Mouse (Mus musculus) megakaryocyte-erythroid progenitor cell, adult 5 weeks (primary cell): ENCODE measurements around the gene Psmc3. TPM values are rescaled to one million over a fixed set of nuclear protein-coding genes. Genes with fewer than 3 reads are reported as not detected.

Experiments used
- polyA plus RNA-seq: library from polyadenylated mRNA; stranded (reverse); fragments of >175 nt; gene quantifications from 2 replicates; pipeline ENCODE4 v1.2.3, GENCODE M21; 2012

Gene Psmc3
- 156 and 164 TPM in 2 replicates for polyA plus RNA-seq

GRCm38 (mm10) chr2:91053934-91054382, at the start of gene Psmc3:
Gene Psmc3 (plus strand): TSS chr2:91054009.

GRCm38 (mm10) chr2:91035385-91035784, 18.4 kb upstream of the Psmc3 start, which contains the start of gene Rapsn:
Gene Rapsn (plus strand): TSS chr2:91035620.

DNA sequence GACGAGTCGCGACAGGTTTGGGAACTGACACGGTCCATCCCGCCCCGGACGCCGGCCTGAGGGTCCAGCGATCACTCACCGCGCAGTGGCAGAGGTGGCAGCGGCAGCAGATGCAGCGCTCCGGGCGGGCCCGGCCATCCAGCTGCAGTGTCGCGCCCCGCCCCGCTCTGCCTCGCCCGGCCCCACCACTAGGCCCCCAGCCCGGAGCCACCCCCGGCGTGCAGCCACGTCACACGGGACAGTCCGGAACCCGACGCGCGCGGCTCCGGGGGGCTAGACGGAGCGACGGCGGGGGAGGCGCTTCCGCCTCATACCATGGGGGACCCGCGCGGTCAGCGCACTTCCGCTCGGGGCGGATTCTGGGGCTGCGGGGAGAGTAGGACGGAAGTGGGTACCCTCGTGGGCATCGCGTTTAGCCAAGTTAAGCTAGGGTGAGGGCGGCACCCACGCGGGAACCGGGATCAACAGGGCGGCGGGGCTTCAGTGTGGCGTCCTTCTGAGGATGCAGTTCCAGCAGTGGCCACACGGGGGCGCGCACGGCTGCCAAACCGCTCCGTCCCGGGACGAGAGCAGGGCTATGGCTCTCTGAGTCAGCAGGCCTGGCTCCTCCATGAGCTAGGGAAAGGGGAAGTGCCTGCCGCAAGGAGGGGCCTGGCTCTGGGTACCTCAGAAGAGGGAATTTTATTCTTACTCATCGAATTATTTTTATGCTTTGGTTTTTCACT, 16.4 kb downstream of the Psmc3 start, which contains the start of gene Slc39a13:
Gene Slc39a13, minus strand, starts transcription at position 342 of the 725 bp plus-strand sequence.

GRCm38 (mm10) chr2:91081775-91082695, 28.2 kb downstream of the Psmc3 start, which contains the start of gene Spi1:
Gene Spi1 (plus strand): TSS chr2:91082390.

Other genes with a start within 250 kb of the Psmc3 start
- gene Mtch2, start 206.9 kb upstream of the Psmc3 start, polyA plus RNA-seq, result 10.5 and 11.1 TPM in 2 replicates
- 0.76 and 0.90 TPM in 2 replicates for gene C1qtnf4, start 168.1 kb upstream of the Psmc3 start, polyA plus RNA-seq
- 4.5 and 5.1 TPM in 2 replicates for gene Kbtbd4, start 149.3 kb upstream of the Psmc3 start, polyA plus RNA-seq
- 86.6 and 88.4 TPM in 2 replicates for gene Ndufs3, start 149.2 kb upstream of the Psmc3 start, polyA plus RNA-seq
- gene Celf1, start 113.6 kb upstream of the Psmc3 start, polyA plus RNA-seq, result 20.7 and 38.0 TPM in 2 replicates
- gene Rapsn, start 18.4 kb upstream of the Psmc3 start, polyA plus RNA-seq, result 7.6 and 9.6 TPM in 2 replicates
- 22.1 and 22.9 TPM in 2 replicates for gene Slc39a13, start 16.4 kb downstream of the Psmc3 start, polyA plus RNA-seq
- 314 and 409 TPM in 2 replicates for gene Spi1, start 28.4 kb downstream of the Psmc3 start, polyA plus RNA-seq
- gene Mybpc3, start 64.1 kb downstream of the Psmc3 start, polyA plus RNA-seq, result 0.21 and 0.42 TPM in 2 replicates
- gene Madd, start 129.8 kb downstream of the Psmc3 start, polyA plus RNA-seq, result 20.5 and 24.3 TPM in 2 replicates
- 1.9 TPM in 2 replicates for gene Nr1h3, start 148.8 kb downstream of the Psmc3 start, polyA plus RNA-seq
- 4.7 and 4.9 TPM in 2 replicates for gene Acp2, start 148.9 kb downstream of the Psmc3 start, polyA plus RNA-seq
- 0.94 and 1.8 TPM in 2 replicates for gene Ddb2, start 183.0 kb downstream of the Psmc3 start, polyA plus RNA-seq
- 0.18 and 0.63 TPM in 2 replicates for gene Pacsin3, start 201.9 kb downstream of the Psmc3 start, polyA plus RNA-seq
- 41.2 and 43.3 TPM in 2 replicates for gene Arfgap2, start 211.0 kb downstream of the Psmc3 start, polyA plus RNA-seq